Mouse (Mus musculus) testis, adult 2 months (tissue): ENCODE data around the gene Psme1.

Source experiments
- CTCF ChIP-seq: fragments of 200-500 bp; IDR thresholded peaks from 2 replicates; pipeline ENCODE4 v1.5.1; 2012; ENCODE audit warnings: low read depth, mild to moderate bottlenecking, inconsistent platforms, low read length, moderate library complexity; ENCODE audit not compliant: control insufficient read depth, insufficient read depth, insufficient replicate concordance
- POLR2A ChIP-seq: fragments of 200-500 bp; IDR thresholded peaks from 2 replicates; pipeline ENCODE4 v1.6.1; 2012; ENCODE audit warnings: low read depth, mild to moderate bottlenecking, inconsistent platforms, low read length, moderate library complexity; ENCODE audit not compliant: control insufficient read depth

- TF ChIP-seq CTCF, result no peak
- no peak for TF ChIP-seq POLR2A
Measured at GRCm38 (mm10) chr14:55558740-55559448, 19.0 kb upstream of the Psme1 start.
